Mouse (Mus musculus): Measurements from ENCODE around the gene Gm45808.
"Not testable (repeated sequence)": the region's sequence is repeated elsewhere in the genome, so short reads cannot be mapped to it uniquely, and the experiment has no call there.

The Gm45808 gene

DNA sequence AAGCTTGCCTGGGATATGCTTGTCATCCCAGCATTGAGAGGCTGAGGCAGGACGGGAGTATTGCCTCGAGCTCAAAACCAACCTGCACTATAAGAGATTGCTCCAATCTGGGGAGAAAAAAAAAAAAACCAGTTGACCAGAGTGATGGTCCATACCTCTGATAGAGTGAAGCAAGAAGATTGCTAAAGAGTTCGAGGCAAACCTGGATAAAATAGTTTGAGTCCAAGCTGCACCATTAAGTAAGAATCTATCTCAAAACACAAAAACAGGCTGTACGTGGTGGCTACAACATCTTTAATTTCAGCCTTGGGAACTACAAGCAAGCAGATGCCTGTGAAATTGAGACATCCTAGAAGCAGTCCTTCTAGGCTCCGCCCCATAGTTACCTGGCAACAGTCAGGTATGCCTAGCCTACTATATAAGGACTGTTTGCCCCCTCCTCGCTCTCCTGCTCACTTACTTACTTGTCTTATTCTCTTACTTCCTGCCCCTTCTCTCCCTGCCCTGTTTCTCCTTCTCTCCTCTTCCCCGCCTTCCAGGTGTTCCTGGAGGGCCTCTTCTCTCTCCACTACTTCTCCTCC, 19.4 kb downstream of the Gm45808 start:
- DNase-seq, result peak; percentile 86

DNA sequence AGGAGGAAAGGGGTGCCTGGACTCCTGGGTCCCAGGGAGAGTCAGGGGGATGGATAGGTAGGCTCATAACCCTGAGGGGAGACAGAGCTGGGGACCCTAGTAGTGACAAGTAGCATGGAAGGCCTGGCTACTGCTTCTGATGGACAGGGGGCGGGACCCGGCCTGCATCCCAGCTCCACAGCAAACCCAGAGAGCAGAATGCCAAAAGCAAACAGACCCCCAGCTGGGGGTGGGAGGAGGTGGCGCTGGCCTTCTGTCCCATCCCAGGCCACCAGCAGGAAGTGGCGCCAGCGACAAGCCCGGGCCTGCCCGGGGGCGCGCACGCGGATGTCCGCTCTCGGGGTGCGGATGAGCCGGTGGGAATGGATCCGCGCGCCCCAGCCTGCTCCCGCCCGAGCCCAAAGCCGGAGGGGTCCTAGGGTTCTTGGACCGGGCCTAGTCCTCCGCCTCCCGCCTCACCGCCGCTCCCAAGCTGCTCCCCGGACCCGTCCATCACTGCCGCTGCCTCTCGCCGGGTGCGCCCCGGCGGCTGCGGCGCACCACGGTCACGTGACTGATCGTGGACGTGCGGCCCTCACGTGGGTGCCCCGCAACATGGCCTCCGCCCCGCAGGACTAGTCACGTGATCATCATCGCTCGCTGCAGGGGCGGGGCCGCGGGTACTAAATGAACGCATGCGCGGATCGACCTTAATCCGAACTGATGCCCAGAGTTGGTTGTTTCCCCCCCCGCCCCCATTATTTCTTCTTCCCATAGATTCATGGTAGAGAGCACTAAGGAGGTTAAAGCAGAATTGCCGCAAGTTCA, 20.1 kb downstream of the Gm45808 start, which contains the start of gene Bax:
Gene Bax (minus strand): TSS at position 616 of the 807 bp plus-strand sequence.
- peak; percentile 98 for DNase-seq

DNA sequence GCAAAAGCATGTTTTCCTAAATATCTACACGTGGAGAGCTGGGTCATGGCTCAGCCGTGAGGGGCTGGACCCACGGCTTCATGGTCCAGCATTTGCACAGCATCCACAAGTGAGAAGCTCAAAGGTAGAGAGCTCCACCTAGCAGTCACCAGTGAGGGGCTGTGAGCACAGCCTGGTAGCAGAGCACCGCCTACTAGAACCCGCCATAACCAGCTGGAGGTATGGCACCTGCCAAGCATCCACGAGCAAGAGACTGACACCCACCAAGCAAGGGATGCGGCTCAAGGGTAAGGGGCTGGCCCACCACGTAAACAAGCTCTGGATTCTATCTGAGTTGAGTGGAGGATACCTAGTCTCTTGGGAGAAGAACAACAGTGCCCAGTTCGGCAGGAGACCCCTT, 21.1 kb downstream of the Gm45808 start:
- DNase-seq, result no peak

DNA sequence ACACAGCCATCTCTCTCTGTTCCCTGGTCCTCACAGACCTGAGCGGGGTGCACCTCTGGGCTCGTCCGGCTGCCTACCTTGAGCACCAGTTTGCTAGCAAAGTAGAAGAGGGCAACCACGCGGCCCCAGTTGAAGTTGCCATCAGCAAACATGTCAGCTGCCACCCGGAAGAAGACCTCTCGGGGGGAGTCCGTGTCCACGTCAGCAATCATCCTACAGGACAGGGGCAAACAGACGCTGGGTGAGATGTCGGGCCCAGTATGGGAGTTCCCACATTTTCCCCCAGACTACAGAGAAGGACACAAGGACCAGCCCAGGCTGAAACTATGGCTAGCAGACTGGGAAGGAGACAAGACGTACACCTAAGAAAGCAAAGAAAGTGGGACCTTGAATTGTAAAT, 21.5 kb downstream of the Gm45808 start:
- no peak for DNase-seq

DNA sequence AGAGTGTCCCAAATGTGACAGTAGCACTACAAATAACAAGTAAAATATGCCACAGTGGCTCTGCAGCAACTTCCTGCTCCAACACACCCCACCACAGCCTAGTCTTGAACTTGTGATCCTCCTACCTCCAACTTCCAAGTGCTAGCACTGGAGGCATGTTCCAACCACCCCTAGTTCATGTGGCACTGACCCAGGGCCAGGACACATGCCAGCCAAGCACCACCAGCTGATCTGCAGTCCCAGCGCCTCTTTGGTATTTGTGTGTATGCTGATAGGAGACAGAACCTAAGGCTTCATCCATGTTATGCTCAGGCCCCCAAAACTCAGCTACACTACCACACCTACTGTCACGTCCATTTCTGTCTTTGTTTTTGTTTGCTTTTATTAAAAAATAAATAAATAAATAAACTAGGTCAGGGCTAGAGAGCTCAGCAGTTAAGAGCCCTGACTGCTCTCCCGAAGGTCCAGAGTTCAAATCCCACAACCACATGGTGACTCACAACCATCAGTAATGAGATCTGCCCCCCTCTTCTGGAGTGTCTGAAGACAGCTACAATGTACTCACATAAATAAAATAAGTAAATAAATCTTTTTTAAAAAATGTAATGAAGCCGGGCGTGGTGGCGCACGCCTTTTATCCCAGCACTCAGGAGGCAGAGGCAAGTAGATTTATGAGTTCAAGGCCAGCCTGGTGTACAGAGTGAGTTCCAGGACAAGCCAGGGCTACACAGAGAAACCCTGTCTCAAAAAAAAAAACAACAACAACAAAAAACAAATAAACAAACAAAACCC, 22.4 kb downstream of the Gm45808 start:
- DNase-seq, result no peak

DNA sequence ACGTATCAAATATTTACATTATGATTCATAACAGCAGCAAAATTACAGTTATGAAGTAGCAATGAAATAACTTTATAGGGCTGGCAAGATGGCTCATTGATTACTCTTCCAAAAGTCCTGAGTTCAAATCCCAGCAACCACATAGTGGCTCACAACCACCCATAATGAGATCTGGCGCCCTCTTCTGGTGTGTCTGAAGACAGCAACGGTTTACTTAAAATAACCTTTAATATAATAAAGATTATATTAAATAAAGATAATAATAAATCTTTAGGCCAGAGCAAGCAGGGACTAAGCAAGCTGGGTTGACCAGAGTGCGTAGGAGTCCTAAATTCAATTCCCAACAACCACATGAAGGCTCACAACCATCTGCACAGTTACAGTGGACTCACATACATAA, 23.7 kb downstream of the Gm45808 start:
- not testable (repeated sequence) for DNase-seq

DNA sequence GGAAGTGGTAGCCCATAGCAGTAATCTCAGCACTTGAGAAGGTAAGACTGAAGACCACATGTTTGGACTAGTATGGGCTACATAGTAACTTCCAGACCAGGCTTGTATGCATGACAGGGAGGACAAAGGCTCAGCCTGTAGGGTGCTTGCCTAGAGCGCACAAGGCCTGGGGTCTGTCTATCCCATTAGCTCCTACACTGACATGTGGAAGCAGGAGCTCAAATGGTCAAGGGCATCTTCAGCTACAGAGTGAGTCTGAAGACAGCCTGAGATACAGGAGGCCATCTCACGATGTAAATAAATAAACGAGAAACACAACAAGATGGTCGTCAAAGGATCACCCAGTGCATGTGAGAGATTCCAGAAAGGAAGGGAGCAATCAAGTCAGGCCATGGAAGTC, 24.3 kb downstream of the Gm45808 start:
- no peak for DNase-seq

DNA sequence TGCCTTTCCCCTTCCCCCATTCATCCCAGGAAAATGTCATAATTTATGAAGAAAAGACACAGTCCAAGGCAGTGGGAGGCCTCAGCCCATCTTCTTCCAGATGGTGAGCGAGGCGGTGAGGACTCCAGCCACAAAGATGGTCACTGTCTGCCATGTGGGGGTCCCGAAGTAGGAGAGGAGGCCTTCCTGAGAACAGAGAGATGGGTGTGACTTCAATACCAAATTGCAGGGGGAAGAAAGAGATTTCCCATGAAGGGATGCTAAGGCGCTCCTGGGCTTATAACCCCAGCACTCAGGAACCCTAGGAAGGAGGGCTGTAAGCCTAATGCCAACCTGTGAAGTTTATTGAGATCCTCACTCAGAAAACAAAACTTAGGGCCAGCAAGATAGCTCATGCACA, 24.8 kb downstream of the Gm45808 start:
- DNase-seq, result no peak

DNA sequence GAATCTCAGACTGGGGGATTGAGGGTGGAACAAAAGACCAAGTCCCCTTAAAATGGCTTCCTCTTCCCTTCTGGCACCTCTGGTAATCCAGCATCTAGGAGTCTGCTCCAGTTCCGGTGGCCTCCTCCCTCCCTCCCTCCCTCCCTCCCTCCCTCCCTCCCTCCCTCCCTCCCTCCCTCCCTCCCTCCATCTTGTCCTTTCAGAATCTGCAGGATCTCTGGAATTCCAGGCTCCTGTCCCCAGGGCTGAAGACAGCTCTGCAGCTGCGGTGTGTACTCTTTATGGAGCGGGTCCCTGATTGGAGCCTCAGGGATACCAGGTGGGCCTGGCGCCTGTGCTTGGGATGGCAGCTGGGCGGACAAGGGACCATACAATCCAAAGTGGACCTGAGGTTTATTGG, 25.3 kb downstream of the Gm45808 start:
- no peak for DNase-seq

DNA sequence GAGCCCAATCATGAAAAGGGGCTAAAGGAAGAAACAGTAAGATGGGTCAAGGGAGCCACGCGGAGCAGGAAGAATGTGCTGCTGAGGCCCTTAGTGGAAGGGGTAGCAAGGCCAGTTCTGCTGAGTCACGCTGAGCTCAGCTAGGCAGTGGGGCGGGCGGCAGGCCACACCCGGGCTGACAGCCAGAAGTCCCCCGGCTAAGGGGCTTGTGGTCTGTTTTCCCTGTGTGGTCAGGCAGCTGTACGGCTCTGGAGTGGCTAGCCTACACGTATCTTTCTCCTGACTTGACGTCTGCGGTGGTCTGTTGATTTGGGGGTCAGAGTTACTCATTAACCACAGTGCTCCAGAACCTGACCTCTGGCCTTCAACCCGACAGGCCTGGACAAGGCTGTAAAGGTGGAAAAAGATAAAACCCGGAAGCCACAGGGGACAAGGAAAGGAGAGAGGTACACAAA, 25.7 kb downstream of the Gm45808 start:
- peak; percentile 83 for DNase-seq

DNA sequence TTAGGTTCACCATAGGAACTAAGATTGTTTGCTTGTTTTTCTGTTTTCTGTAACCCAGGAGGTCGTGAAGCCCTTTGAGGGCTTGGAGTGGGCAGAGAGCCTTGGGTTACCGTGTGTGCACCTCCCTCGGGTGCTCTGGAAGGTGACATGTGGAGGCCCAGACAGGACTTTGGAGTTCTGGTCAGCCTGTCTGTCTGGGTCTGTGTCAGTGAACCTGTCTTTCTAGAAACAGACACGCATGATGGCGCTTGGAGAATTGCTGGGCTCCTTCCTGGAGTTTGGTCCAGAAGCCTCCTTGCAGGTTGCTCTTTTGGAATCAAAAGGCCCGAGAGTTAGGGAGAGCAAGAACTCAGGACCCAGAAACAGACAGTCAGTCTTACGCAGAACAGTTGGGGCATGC, 26.2 kb downstream of the Gm45808 start:
- DNase-seq, result no peak

DNA sequence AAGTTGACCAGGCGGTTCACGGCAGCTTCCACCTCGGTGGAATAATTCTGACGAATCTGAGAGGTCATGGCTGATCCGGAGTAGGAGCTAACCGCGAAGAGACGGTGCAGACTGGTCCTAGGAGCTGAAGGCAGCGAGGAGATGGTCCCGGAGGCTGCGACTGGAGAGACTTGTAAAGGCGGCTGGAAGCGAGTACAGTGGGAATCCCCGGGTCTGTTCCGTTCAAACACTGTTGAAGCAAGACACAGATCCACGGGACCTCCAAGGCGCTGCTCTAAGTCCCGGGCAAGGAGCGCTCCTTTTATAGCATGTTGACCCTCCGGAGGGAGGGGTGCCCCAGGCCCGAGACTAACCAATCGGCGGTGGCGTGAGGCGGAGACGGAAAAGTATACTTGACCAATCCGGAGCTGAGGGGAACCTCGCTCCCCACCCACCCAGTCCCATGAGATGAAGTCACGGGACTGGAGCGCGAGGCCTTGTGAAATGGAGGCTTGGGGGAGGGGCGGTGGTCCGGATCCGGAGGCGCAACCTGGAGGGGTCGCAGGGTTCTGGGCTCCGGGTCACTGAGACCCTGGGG, 27.0 kb downstream of the Gm45808 start, which contains the start of gene Ftl1:
Gene Ftl1 (minus strand): TSS at position 321 of the 577 bp plus-strand sequence.
- peak; percentile 99 for DNase-seq

DNA sequence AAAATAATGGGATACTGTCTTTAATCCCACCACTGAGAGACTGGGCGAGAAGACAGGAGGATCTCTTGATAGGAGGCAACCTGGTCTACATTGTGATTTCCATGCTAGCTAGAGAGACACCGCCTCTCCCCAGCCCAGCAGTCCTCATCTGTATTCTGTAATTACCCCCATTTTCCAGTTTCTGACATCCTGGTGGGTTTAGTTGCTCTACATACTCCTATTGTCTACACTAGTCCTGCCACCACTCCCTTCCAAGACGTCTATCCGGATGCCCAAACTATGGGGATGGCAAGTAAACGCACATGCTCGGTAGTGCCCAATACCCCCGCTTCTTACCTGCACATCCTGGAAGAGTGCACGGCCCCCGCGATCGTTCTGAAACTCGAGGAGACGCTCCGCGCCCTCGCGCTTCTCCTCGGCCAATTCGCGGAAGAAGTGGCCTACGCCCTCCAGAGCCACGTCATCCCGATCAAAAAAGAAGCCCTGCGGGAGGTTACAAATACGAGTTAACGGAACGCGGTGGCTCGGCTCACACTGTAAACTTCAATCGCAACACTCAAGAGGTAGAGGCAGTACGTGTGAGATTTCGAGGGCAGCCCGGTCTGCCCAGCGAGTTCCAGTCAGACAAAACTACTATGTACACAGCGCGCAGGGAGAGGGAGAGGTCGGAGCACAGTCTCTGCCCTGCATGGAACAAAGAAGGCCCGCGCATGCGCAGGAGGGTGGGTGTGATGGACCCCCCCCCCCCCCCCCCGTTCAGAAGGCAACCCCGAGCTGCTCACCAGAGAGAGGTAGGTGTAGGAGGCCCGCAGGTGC, 27.7 kb downstream of the Gm45808 start:
- peak; percentile 91 for DNase-seq

DNA sequence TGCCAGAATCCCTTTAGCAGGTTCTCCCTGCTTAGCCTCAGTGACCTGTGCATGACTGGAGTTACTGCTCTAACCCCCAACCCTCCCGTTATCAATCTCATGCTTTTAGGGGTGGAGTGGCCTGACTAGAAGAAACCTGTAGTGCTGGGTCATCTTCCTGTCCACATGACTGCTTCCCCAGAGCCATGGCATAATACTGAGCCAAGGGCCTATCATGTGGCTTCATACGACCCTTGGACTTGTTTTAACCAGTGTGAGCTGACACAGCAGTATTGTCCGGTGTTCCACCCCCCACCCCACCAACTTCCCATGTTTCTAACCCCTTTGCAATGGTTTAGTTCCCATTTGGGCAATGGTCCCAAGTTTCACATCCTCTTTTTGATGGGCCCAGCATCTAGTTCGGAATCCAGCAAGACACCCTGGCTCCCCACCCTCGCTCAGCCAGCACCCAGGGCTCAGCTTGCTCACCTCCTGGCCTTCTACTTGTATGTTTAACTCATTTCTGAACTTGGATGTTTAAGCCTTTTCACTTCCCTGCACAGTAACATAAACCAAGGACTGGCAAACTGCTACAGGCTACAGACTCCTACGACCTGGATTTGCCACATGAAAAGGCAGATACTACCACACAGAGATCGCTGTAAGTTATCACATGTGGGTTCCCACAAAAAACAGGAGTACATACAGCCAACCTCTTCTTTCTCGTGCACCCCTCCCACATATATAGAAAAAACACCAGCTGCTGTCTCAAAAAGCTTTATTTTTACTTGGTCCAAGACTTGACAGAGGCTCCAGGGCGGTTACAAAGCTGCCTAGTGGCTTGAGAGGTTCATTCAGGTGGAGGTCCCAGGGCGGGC, 29.2 kb downstream of the Gm45808 start:
- DNase-seq, result peak; percentile 66

DNA sequence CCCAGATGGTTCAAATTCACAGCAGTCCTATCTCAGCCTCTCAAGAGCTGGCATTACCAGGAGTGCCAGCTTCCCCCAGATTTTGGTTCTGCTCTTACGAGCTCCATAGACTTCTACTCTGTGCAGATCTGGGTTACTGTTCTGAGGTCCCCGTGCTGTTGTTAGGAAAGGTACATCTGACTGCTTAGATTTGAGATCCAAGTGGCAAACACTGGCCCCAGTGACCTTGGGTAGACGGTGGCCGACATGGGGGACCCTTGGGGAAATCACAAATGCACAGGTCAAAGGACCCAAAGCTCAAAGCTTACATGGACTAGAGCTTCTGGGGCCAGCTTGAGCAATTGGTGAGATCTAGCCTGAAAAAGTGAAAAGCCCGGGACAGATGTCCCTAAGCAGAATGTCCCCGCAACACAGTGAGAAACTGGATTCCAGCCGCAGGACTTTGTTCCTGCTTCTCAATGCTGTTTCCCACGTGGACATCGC, 29.8 kb downstream of the Gm45808 start:
- DNase-seq, result no peak

DNA sequence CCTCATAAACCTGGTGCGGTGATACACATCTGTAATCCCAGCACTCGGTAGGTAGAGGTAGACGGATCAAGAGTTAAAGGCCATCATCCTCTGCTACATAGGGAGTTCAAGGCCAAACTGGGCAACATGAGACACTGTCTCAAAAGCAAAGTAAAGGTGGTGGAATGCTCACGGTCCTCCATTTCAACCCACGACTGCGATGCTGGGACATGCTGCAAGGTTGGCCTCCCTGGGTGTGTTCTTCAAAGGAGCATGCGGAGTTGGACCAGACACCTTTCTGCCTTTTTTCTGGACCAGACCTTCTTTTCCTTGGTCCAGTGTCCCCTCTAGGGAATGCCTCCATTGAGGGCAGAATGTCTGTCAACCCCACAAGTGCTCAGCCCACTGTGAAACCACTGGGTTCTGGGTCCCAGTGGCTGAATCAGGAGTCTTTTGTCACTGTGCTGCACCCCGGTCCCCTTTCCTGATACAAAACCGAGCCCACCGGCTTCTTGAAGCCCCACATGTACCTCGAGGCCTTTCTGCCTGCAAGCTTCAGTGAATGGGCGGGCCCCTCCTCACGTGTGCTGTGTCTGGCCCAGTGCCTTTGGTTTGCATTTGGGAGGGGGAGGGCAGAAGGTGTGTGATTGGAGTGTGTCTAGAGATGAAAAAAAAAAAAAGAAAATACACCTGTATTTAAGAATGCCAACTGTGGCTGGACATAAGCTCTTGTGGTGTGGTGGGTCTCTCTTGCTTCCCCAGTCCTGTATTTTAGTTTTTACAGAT, 30.5 kb downstream of the Gm45808 start:
- peak; percentile 34 for DNase-seq

DNA sequence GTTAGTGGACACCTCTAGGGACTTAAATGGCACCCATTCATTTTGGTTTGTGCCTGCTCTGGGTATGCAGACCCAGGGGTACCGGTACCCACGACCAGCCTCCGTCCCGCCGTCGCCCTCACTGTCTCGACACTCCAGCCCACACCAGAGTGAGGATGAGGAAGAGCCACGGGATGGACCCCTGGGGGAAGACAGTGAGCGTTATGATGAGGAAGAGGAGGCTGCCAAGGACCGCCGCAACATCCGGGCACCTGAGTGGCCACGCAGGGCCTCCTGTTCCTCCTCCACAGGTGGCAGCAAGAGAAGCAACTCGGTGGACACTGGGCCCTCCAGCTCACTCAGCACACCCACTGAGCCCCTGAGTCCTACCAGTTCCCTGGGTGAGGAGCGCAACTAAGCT, 31.6 kb downstream of the Gm45808 start:
- no peak for DNase-seq

DNA sequence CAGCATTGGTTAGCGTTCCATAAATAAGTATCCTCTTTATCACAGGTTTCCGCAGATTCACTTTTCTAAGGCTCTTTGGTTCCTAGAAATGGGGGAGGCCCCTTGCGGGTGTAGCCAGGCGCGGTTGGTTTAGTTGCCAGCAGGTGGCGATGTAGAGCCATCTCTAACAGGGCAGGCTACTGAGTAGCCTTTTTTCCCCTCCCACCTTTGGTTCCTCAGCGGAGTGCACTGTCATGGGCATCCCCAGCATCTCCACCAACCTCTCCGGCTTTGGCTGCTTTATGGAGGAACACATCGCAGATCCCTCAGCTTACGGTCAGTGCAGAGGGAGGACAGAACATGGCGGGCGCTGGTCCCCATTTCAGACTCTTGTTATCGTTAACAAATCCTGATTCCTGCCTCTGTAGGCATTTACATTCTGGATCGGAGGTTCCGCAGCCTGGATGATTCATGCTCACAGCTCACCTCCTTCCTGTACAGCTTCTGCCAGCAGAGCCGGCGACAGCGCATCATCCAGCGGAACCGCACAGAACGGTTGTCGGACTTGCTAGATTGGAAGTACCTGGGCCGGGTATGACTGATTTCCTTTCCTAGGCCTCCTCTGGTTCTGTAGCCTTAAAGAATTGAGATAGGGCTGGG, 35.1 kb downstream of the Gm45808 start:
- peak; percentile 89 for DNase-seq

DNA sequence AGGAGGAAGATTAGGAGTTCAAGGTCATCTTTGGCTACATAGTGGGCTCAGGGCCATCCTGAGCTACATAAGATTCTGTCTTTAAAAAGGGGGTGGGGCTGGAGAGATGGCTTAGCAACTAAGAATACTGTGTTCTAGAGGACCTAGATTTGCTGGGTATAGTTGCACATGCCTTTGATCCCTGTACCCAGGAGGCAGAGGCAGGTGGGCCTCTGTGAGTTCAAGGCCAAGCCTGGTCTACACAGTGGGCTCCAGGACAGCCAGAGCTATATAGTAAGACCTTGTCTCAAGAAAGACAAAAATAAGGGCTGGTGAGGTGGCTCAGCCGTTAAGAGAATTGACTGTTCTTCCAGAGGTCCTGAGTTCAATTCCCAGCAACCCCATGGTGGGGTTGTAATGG, 36.6 kb downstream of the Gm45808 start:
- DNase-seq, result no peak

All from lung, postnatal 36 days (tissue).